Mouse (Mus musculus) gonadal fat pad, adult 2 months (tissue): Measurements from ENCODE around the gene Gnb5. TPM values are rescaled to one million over a fixed set of nuclear protein-coding genes. Genes with fewer than 3 reads are reported as not detected.

ENCODE experiments used
- DNase-seq: peaks from one replicate; pipeline ENCODE4 v3.0.0-alpha.2; 2012; ENCODE audit warnings: low read depth
- polyA plus RNA-seq: library from polyadenylated mRNA; depleted of rRNA; stranded (reverse); fragments of >200 nt; gene quantifications from 2 replicates; pipeline ENCODE4 v1.2.3, GENCODE M21; 2012

Gene Gnb5
- polyA plus RNA-seq, 1 experiment = 43.6 TPM

GRCm38 (mm10) chr9:75304286-75304685, 1.8 kb upstream of the Gnb5 start:
- no peak for DNase-seq

GRCm38 (mm10) chr9:75307015-75307414, 927 bp downstream of the Gnb5 start:
- no peak for DNase-seq

DNA sequence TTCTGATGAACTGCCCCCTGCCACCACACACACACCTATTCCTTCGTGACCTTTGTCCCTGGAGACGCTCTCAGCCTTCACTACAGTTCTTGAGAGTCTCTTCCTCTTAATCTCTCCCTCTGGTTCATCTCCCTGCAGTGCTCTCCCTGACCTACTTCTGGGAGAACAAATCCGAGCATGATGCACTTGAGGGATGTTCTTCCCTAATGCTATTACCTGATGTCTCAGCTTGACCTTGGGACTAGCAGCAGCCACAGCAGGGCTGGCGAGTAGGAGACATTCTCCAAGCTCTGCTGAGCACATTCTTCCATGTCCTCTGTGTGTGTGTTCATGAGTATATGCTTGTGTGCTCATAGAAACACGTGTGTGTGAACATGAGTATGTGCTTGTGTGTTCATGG, 2.5 kb downstream of the Gnb5 start:
- DNase-seq = no peak

GRCm38 (mm10) chr9:75312008-75312407, 5.9 kb downstream of the Gnb5 start:
- DNase-seq = no peak

DNA sequence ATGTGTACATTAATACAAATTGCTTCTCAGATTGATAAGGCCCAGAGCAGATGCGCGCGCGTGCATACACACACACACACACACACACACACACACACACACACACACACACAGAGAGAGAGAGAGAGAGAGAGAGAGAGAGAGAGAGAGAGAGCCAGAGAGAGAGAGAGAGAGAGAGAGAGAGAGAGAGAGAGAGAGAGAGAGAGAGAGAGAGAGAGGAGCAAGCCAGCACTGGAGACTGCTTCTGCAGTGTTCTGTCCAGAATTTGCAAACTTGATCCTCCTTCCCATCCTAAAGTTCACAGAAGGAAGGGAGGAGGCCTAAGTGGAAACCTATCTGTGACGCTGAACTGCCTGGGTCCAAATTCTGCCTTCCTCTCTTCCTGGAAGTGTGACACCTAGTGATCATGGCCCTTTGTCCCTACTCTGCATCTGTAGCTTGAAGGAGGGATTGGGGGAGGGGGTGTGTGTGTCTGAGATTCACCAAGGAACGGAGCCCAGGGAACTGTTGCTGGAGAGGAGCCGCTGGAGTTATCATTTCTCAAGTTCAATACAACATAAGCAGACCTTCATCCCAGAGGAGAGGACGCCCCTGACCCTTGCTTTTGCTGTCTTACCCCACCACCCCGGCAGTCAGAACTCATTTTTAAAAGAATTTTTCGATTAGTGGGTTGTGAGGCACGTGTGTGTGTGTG, 7.2 kb downstream of the Gnb5 start:
- no peak for DNase-seq

DNA sequence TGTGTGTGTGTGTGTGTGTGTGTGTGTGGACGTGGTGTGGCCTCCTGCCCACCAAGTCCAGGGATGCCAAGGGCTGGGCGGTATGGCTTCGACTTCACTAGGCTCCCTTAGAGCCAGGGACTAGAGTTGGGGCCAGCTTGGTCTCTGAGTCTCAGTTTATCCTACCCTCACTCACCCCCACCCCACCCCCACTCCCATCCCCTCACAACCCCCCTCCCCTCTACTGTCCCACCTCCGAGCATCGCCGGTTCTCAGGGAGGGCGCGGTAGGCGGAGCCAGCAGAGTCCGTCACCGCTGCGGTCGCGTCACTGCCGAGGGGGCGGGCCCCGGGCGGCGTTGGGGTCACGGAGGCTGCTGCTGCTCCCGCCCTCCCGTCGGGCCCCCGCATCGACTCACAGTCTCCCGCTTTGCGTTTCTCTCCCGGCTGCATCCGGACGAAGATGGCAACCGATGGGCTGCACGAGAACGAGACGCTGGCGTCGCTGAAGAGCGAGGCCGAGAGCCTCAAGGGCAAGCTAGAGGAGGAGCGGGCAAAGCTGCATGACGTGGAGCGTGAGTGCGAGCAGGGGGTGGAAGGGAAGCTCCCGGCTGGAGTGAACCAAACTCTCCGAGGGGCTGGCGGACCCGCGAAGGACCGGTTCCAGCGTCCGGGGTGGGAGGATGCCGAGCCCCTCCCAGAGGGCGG, 7.9 kb downstream of the Gnb5 start:
- DNase-seq = no peak

DNA sequence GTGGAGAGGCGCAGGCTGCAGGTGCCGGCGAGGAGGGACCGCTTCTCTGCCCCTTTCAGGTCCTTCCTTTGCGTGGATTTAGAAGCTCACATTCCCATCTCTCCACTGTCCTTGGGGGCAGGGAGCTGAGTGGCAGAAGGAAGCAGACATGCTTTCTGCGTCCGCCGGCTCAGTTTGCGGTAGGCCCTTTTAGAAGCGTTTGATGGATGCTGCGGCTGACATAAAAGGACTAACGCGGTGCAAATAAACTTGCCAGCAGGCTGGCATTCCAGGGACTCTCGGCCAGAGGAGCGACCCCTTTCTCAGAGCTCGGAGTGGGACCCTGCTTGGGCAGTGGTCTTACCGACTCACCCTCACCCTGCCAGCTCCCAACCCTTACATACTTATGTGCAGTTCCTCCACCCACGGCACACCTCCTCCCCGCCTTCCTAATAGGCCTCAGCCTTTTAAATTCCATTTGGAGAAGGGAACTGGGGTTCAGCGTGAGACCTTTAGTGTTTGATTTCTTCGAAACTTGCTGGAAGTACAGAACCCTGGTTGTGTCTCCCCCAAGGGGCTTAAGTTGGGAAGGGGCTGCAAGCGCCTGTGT, 8.5 kb downstream of the Gnb5 start:
- no peak for DNase-seq

GRCm38 (mm10) chr9:75315238-75315637, 9.2 kb downstream of the Gnb5 start:
- no peak for DNase-seq

DNA sequence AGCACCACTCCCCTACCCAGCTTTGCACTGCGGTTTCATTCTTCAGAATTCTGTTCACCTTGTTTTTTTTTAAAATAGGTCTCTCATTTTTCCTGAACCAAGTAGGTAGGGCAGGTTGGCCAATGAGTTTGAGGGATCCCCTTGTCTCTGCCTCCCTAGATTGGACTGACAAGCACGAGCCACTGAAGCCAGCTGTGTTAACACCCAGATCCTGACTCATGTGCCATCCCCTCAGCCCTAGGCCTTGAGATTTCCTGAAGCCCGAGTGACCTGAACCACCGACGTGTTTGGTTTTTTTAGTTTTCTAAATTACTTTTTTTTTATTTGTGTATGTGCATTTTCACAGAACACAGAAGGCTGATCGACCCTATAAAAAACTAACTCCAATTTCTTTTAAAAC, 10.7 kb downstream of the Gnb5 start:
- DNase-seq = no peak

- DNase-seq = no peak
Measured at GRCm38 (mm10) chr9:75318196-75318595, 12.1 kb downstream of the Gnb5 start.

DNA sequence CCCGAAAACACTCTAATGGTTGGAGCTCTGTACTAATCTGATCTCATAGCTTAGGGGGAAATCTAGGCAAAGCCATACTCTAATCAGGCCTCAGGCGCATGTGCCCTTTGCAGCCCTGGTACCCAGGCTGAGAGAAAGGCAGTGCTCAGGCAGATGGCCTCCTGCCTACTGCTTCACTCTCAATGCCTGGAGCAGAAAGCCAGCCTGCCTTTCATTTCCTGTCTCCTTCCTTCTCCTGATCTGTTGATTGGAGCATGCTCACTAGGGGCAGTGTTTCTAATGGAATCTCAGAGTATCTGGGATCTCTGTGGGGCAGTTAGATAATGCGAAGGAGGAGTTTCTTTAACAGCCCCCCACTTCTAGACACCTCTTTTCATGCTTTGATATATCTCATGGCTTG, 13.3 kb downstream of the Gnb5 start:
- DNase-seq = no peak

DNA sequence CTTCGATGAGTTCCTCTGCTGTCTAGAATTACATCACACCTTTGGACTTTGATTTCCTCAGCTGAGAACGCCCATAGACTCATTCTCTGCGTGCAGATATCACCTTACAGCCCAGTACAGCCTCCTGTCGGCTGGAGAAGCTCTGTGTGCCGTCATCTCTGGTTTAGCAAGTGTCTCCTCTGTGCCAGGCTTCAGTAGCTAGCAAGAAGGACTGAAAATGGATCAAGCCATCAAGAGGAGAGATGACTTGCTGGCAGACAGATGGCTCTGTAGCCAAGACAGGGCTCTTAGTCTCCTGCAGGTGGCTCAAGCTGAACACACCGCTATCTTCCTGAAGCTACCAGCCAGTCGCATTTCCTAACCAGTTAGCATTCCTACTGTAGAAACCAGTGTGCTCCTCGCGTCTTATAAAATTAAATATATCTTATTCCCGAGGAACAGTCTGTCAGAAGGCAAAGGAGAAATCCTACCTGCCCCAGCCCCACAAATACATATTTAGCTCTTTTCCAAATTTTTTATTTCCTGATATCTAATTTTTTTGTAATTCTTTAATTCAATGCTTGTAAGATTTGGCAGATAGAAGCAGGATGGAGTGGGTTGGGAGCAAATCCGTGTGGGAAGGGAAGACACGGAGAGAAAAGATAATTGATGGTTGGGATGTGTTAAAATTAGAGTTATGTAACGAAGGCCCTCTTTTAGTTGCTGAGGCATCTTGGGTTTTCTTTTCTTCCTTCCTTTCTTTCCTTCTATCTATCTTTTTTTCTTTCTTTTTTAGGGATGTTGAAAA, 16.2 kb downstream of the Gnb5 start:
- DNase-seq = no peak

- DNase-seq = no peak
Measured at GRCm38 (mm10) chr9:75328047-75328446, 22.0 kb downstream of the Gnb5 start.

GRCm38 (mm10) chr9:75330821-75331220, 24.7 kb downstream of the Gnb5 start:
- no peak for DNase-seq

DNA sequence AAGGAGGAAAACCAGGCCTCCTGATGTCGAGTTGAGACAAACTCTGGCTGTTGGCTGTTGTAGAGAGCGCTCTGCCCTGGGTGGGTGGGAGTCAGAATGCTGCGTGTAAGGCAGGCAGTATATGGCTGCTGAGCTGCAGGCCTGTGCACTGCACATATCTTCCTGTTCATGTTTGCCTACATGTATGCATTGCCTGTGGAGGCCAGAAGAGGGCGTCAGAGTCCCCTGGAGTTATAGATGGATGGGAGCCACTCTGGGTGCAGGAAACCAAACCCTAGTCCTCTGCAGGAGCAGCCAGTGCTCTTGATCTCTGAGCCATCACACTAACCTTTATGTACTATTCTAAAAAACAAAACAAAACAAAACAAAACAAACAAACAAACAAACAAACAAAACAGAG, 28.4 kb downstream of the Gnb5 start:
- no peak for DNase-seq

GRCm38 (mm10) chr9:75338016-75338415, 31.9 kb downstream of the Gnb5 start:
- DNase-seq = no peak

DNA sequence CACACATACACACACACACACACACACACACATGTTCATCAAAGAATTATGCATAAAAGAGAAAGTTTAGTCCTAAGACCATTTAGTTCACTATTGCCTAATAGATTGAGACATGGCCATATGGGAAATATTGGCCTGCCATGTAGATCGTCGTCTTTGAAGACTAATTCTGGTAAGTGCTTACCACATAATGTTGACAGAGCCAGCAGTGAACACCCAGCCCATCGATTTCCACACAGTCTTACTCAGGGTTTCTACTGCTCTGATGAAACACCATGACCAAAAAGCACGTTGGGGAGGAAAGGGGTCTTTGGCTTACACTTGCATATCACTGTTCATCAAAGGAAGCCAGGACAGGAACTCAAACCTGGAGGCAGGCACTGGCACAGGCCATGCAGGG, 36.3 kb downstream of the Gnb5 start:
- DNase-seq = no peak

GRCm38 (mm10) chr9:75347458-75347857, 41.4 kb downstream of the Gnb5 start, which contains the start of gene Bcl2l10:
Gene Bcl2l10 (plus strand): TSS chr9:75347758.
- DNase-seq = no peak

GRCm38 (mm10) chr9:75348066-75348465, 42.0 kb downstream of the Gnb5 start:
- no peak for DNase-seq

- no peak for DNase-seq
Measured at GRCm38 (mm10) chr9:75348641-75349040, 42.6 kb downstream of the Gnb5 start.

GRCm38 (mm10) chr9:75353094-75353493, 47.0 kb downstream of the Gnb5 start:
- no peak for DNase-seq

- DNase-seq = no peak
Measured at GRCm38 (mm10) chr9:75355783-75356182, 49.7 kb downstream of the Gnb5 start.
